In the genomic region with DNA sequence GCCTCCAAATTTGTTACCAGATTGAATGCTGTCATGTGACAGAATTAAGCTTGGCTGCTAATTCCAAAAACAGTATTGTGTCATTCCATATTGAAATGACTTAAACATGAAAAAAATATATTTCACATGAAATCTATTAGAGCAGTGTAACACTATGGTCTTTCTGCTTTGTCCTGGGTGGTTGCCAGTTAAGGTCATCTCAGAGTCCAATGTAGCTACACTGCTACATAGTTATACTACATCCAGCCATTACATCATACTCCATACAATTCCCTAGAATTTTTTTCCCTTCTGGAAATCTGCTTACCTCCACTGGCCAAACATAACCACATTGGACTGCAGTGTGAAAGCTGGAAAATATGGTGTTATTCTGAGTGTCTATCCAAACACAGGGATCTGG, we compare ENCODE assay signal across 28 mouse cellular contexts.
"Had no signal": no experiment of that assay in that cellular context is flagged by ENCODE, and none has a peak within 500 bp of the region (broad histone marks: within the 10 kb centered on the region; RNA-seq: fewer than 3 reads in every experiment).

No protein-coding gene starts in this region.

- H3K27ac ChIP-seq: embryonic facial prominence, embryonic 10.5 days; embryonic facial prominence, embryonic 12.5 days; embryonic facial prominence, embryonic 13.5 days; embryonic facial prominence, embryonic 15.5 days; forebrain, embryonic 10.5 days; forebrain, embryonic 12.5 days; forebrain, embryonic 13.5 days; forebrain, embryonic 15.5 days; gastrocnemius, adult 2 months; heart, adult 2 months had no signal

- H3K9me3 ChIP-seq: embryonic facial prominence, embryonic 10.5 days; embryonic facial prominence, embryonic 12.5 days; embryonic facial prominence, embryonic 13.5 days; embryonic facial prominence, embryonic 15.5 days; forebrain, embryonic 10.5 days; forebrain, embryonic 12.5 days; forebrain, embryonic 13.5 days; forebrain, embryonic 15.5 days had no signal

- DNase-seq: cerebellum, adult 8-10 months; cerebellum, adult 9-10 months; cerebellum, adult 9-11 months; cerebellum, postnatal 10 days; cerebellum, postnatal 14 days; cerebellum, postnatal 25 days; cerebellum, postnatal 36 days; embryo, embryonic 11 days; forebrain, postnatal 0 days; gastrocnemius, adult 2 months; gastrocnemius, postnatal 10 days; gastrocnemius, postnatal 14 days; gastrocnemius, postnatal 25 days; gastrocnemius, postnatal 36 days; heart, adult 11 months; heart, adult 18-20 months; heart, adult 2 months had no signal

- ATAC-seq: forebrain, embryonic 13.5 days; forebrain, embryonic 14.5 days; forebrain, embryonic 15.5 days; forebrain, embryonic 16.5 days; forebrain, postnatal 0 days had no signal

- H3K4me3 ChIP-seq: embryonic facial prominence, embryonic 10.5 days; embryonic facial prominence, embryonic 12.5 days; embryonic facial prominence, embryonic 13.5 days; embryonic facial prominence, embryonic 15.5 days; erythroblast, embryonic 14.5 days; forebrain, embryonic 10.5 days; forebrain, embryonic 12.5 days; forebrain, embryonic 13.5 days; forebrain, embryonic 15.5 days; gastrocnemius, adult 2 months; heart, adult 2 months had no signal

- H3K27me3 ChIP-seq: embryonic facial prominence, embryonic 12.5 days; embryonic facial prominence, embryonic 13.5 days; embryonic facial prominence, embryonic 15.5 days; forebrain, embryonic 12.5 days; forebrain, embryonic 13.5 days; forebrain, embryonic 15.5 days had no signal

- H3K4me1 ChIP-seq: embryonic facial prominence, embryonic 12.5 days; forebrain, embryonic 12.5 days; forebrain, embryonic 13.5 days; forebrain, embryonic 15.5 days had no signal

- H3K4me2 ChIP-seq: embryonic facial prominence, embryonic 12.5 days; embryonic facial prominence, embryonic 13.5 days; embryonic facial prominence, embryonic 15.5 days; forebrain, embryonic 12.5 days; forebrain, embryonic 13.5 days; forebrain, embryonic 15.5 days had no signal

- H3K9ac ChIP-seq: embryonic facial prominence, embryonic 12.5 days; embryonic facial prominence, embryonic 13.5 days; embryonic facial prominence, embryonic 15.5 days; forebrain, embryonic 12.5 days; forebrain, embryonic 13.5 days; forebrain, embryonic 15.5 days; forebrain, postnatal 0 days had no signal

- H3K36me3 ChIP-seq: embryonic facial prominence, embryonic 10.5 days; embryonic facial prominence, embryonic 12.5 days; embryonic facial prominence, embryonic 13.5 days; embryonic facial prominence, embryonic 15.5 days; forebrain, embryonic 10.5 days; forebrain, embryonic 12.5 days; forebrain, embryonic 15.5 days had no signal
